Mouse (Mus musculus): ENCODE measurements around the gene Elp5. TPM values are rescaled to one million over a fixed set of nuclear protein-coding genes. Genes with fewer than 3 reads are reported as not detected.
A peak's percentile ranks its signal among the peaks of the same experiment; 100 is the strongest.

Elp5 gene
- polyA plus RNA-seq, 2 experiments, result 101 to 122 TPM

DNA sequence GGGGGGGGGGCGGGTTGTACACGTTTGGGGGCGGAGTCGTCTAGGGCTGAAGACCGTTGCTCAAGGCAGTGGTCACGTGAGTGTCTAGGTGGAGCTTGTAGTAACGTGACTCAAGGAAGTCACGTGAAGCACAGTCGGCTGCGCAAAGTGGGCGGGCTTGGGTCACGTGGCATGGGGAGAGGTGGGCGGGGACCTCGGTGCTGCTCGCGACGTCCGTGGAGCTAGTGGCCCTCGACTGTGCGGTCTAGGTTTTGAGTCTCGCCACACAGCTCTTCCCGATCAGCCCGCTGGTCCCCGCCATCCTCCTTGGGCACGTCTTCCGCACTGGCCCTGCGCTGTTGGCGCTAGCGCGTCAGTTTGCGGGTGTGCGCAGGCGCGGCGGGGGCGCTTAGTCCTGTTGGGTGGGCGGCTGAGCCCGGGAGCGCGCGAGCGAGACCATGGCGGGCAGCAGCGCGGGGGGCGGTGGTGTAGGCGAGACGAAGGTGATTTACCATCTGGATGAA lies 18.1 kb upstream of the Elp5 start, which contains the start of gene Dvl2:
Gene Dvl2, plus strand, starts transcription at position 200 of the 503 bp plus-strand sequence.
- peak within 1 kb of the TSS; percentile 96 for H3K4me2 ChIP-seq (replicated peaks; ENCODE audit: low read depth, low read length, severe bottlenecking)
- H3K9me3 ChIP-seq (ENCODE audit: control insufficient read depth, low read length), result no peaks in the 10 kb centered on the region
- no peaks in the 10 kb centered on the region for H3K27me3 ChIP-seq (ENCODE audit: control insufficient read depth, insufficient read depth, low read length)
- peaks cover 37% of the 10 kb centered on the region for H3K36me3 ChIP-seq (ENCODE audit: control insufficient read depth, insufficient read depth, low read length)
- DNase-seq (ENCODE audit: low spot score) (peak; percentile 94), ATAC-seq (ENCODE audit: low FRiP score, low read depth) (peak; percentile 73)
- H3K4me1 ChIP-seq (ENCODE audit: control insufficient read depth, insufficient read depth, low read length), result peaks cover 25% of the 10 kb centered on the region
- peak; percentile 91; the same call in 1 of the 2 replicates for TF ChIP-seq POLR2A (IDR thresholded peaks at IDR 0.05; ENCODE audit: borderline replicate concordance, extremely low read depth, insufficient read depth, insufficient read length)
- WGBS, result under 1% methylated on average over 48 of the region's 48 CpGs
- H3K27ac ChIP-seq (replicated peaks; ENCODE audit: low read depth, low read length), result peak within 1 kb of the TSS; percentile 92
- H3K9ac ChIP-seq (ENCODE audit: low read depth, low read length, severe bottlenecking), result peak within 1 kb of the TSS; percentile 82
- H3K4me3 ChIP-seq (replicated peaks; ENCODE audit: low read length), result peak within 1 kb of the TSS; percentile 80

DNA sequence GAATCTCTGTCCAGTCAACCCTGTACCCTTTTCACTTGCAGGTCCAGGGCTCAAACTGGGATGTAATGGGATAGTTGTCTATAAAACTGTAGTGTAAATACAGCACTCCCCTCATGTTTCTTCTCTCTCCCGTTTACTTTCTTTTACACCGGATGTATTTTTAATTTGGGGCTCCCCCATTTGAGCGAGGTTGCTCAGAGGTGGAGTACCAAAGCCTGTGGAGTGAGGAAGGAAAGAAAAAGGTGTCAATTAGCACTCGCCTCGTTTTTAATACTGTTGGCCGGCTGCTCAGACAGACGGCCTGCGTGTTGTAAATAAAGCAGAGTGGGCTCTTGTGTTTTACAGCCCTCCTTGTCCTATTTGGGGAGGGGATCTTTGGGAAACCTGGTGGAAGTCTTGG lies 17.3 kb upstream of the Elp5 start:
- Histone ChIP-seq H3K4me2 (replicated peaks; ENCODE audit: low read depth, low read length, severe bottlenecking) (no peak overlapping the region), H3K27ac (replicated peaks; ENCODE audit: low read depth, low read length) (peak overlapping the region; percentile 21; the same call in 1 of the 2 replicates), H3K27me3 (ENCODE audit: control insufficient read depth, insufficient read depth, low read length) (no peaks in the 10 kb centered on the region), H3K9ac (ENCODE audit: low read depth, low read length, severe bottlenecking) (no peak overlapping the region), H3K4me1 (ENCODE audit: control insufficient read depth, insufficient read depth, low read length) (peaks cover 25% of the 10 kb centered on the region), H3K36me3 (ENCODE audit: control insufficient read depth, insufficient read depth, low read length) (peaks cover 34% of the 10 kb centered on the region), H3K4me3 (replicated peaks; ENCODE audit: low read length) (0 out of 2 replicates have a peak overlapping the region, but pooled peaks have one; percentile 80), H3K9me3 (ENCODE audit: control insufficient read depth, low read length) (no peaks in the 10 kb centered on the region)
- no peak for TF ChIP-seq POLR2A (IDR thresholded peaks at IDR 0.05; ENCODE audit: borderline replicate concordance, extremely low read depth, insufficient read depth, insufficient read length)
- no peak for DNase-seq (ENCODE audit: low spot score)
- WGBS, result 62% methylated on average over 8 of the region's 8 CpGs
- no peak for ATAC-seq (ENCODE audit: low FRiP score, low read depth)

DNA sequence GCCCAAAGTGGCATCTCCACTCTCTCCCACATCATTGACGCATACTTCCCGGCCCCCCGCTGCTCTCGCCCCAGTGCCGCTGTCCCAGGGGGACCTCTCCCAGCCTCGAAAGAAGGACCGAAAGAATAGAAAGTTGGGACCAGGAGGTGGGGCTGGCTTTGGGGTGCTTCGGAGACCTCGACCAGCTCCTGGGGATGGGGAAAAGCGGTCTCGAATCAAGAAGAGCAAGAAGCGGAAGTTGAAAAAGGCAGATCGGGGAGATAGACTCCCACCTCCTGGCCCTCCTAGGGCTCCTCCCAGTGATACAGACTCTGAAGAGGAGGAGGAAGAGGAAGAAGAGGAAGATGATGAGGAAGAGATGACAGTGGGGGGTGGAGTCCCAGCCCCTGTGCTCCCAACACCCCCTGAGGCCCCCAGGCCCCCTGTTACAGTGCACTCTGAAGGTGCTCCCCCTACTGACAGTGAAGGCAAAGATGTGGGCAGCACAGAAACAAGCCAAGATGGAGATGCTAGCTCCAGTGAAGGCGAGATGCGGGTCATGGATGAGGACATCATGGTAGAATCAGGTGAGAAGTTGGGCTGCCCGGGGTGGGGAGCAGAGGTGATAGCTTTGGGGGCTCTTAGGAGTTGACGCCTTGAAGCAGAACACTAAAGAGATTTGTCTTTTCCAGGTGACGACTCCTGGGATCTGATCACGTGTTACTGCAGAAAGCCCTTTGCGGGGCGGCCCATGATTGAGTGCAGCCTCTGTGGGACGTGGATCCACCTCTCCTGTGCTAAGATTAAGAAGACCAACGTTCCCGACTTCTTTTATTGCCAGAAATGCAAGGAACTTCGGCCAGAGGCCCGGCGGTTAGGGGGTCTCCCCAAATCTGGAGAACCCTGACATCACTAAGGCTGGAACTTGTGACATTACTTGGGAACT lies 16.5 kb upstream of the Elp5 start:
- TF ChIP-seq POLR2A (IDR thresholded peaks at IDR 0.05; ENCODE audit: borderline replicate concordance, extremely low read depth, insufficient read depth, insufficient read length), result no peak
- H3K27ac ChIP-seq (replicated peaks; ENCODE audit: low read depth, low read length), result no peak overlapping the region

DNA sequence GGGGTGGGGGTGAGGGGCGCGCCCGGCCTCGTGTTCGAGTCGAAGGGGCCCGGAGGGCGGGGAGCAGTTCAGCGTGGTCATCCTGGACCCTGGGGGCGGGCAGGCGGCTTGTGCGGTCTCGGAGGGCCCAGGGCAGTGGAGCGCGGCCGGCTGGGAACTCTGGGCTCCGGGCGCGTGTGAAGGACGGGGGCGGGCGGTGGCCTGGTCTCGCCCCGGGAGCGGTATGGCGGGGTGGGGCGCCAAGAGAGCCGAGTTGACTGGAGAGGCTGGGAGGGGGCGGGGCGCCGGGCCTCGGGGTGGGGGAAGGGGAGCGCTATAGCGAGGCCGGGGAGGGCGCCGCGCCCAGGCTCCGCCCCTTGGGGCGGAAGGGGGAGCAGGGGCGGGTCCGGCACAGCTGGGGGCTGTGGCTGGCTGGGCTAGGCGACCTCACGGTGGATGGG lies 14.8 kb upstream of the Elp5 start:
- Histone ChIP-seq H3K9ac (ENCODE audit: low read depth, low read length, severe bottlenecking) (peak overlapping the region; percentile 90), H3K4me2 (replicated peaks; ENCODE audit: low read depth, low read length, severe bottlenecking) (peak overlapping the region; percentile 46), H3K36me3 (ENCODE audit: control insufficient read depth, insufficient read depth, low read length) (peaks cover 48% of the 10 kb centered on the region), H3K9me3 (ENCODE audit: control insufficient read depth, low read length) (no peaks in the 10 kb centered on the region), H3K4me3 (replicated peaks; ENCODE audit: low read length) (peak overlapping the region; percentile 97), H3K27me3 (ENCODE audit: control insufficient read depth, insufficient read depth, low read length) (no peaks in the 10 kb centered on the region), H3K27ac (replicated peaks; ENCODE audit: low read depth, low read length) (peak overlapping the region; percentile 96), H3K4me1 (ENCODE audit: control insufficient read depth, insufficient read depth, low read length) (peaks cover 25% of the 10 kb centered on the region)
- ATAC-seq (ENCODE audit: low FRiP score, low read depth) (peak; percentile 38), DNase-seq (ENCODE audit: low spot score) (peak; percentile 83)
- 0 out of 2 replicates have a peak, but pooled peaks have one; percentile 38 for TF ChIP-seq POLR2A (IDR thresholded peaks at IDR 0.05; ENCODE audit: borderline replicate concordance, extremely low read depth, insufficient read depth, insufficient read length)
- 3% methylated on average over 19 of the region's 44 CpGs for WGBS

More for the DNA sequence above, 16.5 kb upstream of the Elp5 start:
- Histone ChIP-seq H3K36me3 (ENCODE audit: control insufficient read depth, insufficient read depth, low read length) (peaks cover 41% of the 10 kb centered on the region), H3K9me3 (ENCODE audit: control insufficient read depth, low read length) (no peaks in the 10 kb centered on the region), H3K4me1 (ENCODE audit: control insufficient read depth, insufficient read depth, low read length) (peaks cover 25% of the 10 kb centered on the region), H3K4me2 (replicated peaks; ENCODE audit: low read depth, low read length, severe bottlenecking) (no peak overlapping the region), H3K27me3 (ENCODE audit: control insufficient read depth, insufficient read depth, low read length) (no peaks in the 10 kb centered on the region), H3K4me3 (replicated peaks; ENCODE audit: low read length) (no peak overlapping the region), H3K9ac (ENCODE audit: low read depth, low read length, severe bottlenecking) (no peak overlapping the region)
- DNase-seq (ENCODE audit: low spot score) (no peak), ATAC-seq (ENCODE audit: low FRiP score, low read depth) (no peak)
- WGBS, result 91% methylated on average over 27 of the region's 27 CpGs
